Mouse (Mus musculus) embryonic fibroblast, embryonic 13.5 days (primary cell): ENCODE data around the gene Cdk12.

ENCODE experiments used
- CTCF ChIP-seq: IDR thresholded peaks from 2 replicates; pipeline ENCODE4 v1.5.1; 2011; ENCODE audit warnings: mild to moderate bottlenecking, control low read depth, low read length, moderate library complexity, borderline replicate concordance; ENCODE audit not compliant: insufficient read depth
- POLR2A ChIP-seq: IDR thresholded peaks from 2 replicates; pipeline ENCODE4 v1.6.1; 2011; ENCODE audit warnings: low read depth, mild to moderate bottlenecking, control low read depth, low read length, moderate library complexity

GRCm38 (mm10) chr11:98290906-98291305 lies 88.0 kb downstream of the Cdk12 start:
- no peak for TF ChIP-seq POLR2A
- TF ChIP-seq CTCF, result no peak
